Mouse (Mus musculus): ENCODE results near the gene Znrf4. TPM values are rescaled to one million over a fixed set of nuclear protein-coding genes. Genes with fewer than 3 reads are reported as not detected.

Znrf4 gene
- total and polyA plus RNA-seq, 2 experiments from 2014 or later: 0.13 TPM; not detected in 1

DNA sequence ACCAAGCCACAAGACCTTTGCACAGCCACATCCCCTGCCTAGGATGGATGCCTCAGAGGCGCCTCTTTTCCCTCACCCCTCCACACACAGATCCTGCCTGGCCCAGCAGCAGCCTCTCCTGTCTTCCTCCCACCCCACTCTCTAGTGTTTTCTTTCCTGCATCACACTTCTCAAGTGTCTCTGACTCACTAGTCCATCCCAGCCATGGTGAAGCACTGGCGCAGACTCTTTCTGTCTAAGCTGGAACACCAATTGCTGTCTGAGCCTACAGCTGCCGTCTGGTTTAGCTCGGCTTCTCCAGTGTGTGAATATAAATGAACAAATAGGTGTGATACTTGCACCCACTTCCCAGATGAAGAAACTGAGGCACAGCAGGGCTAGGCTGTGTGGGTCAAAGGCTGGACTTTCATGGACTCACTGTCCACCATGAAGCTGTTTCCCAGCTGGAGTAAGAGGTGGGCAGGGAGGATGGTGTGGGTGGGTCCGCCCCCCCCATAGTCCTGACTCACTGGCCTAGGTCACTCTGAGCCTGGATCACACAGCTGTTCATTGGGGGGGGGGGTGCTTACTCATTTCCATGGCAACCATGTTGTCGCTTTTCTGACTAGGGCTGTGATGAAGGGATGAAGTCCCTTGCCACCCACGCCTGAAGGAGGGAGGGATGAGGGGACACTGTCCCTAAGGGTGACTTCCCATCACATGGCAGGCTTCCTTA, 21.6 kb downstream of the Znrf4 start:
- TF ChIP-seq CTCF (IDR thresholded peaks at IDR 0.05; ENCODE audit: low read depth): no peak
- H3K4me3 ChIP-seq (ENCODE audit: low read depth, low read length): no peak overlapping the region
- H3K9me3 ChIP-seq (ENCODE audit: low read length): no peaks in the 10 kb centered on the region
- H3K4me2 ChIP-seq (ENCODE audit: low read depth): no peak overlapping the region
- no peaks in the 10 kb centered on the region for H3K27me3 ChIP-seq (ENCODE audit: insufficient read depth, low read length)
- ATAC-seq (no peak), DNase-seq (no peak)
- H3K9ac ChIP-seq: no peak overlapping the region
- 71% methylated on average over 7 of the region's 7 CpGs for WGBS
- no peak overlapping the region for H3K27ac ChIP-seq (ENCODE audit: low read depth, low read length)
- no peaks in the 10 kb centered on the region for H3K36me3 ChIP-seq (ENCODE audit: insufficient read depth)
- peaks cover 15% of the 10 kb centered on the region for H3K4me1 ChIP-seq (ENCODE audit: insufficient read depth)

DNA sequence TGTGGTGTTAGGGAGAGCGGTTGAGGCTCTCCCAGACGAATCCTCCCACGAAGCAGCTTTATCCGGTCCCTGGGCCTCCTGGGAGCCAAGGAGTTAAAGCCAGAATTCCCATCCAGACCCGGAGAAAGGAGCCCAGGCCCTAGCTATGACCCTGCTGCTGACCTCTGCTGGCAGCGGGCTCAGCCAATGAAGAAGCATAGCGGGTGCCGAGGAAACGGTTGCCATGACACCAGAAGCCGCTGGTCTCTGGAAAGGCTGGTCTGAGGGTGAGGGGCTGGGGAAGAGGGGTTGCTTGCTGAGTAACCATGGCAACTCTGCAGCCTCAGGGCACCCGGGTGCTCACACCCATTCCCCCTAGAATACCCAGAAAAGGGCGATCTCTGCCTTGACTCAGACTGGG, 24.2 kb downstream of the Znrf4 start:
- peak; percentile 89 for ATAC-seq
- peak; percentile 79 for DNase-seq
- peak overlapping the region; percentile 18; the same call in 1 of the 2 replicates for H3K4me2 ChIP-seq (ENCODE audit: low read depth)

GRCm38 (mm10) chr17:56487441-56487888, 24.8 kb downstream of the Znrf4 start:
- Histone ChIP-seq H3K27ac (ENCODE audit: low read depth, low read length) (peak overlapping the region; percentile 72), H3K4me2 (ENCODE audit: low read depth) (peak overlapping the region; percentile 18; the same call in 1 of the 2 replicates), H3K9me3 (ENCODE audit: low read length) (no peaks in the 10 kb centered on the region), H3K36me3 (ENCODE audit: insufficient read depth) (no peaks in the 10 kb centered on the region), H3K9ac (no peak overlapping the region), H3K4me1 (ENCODE audit: insufficient read depth) (peaks cover 15% of the 10 kb centered on the region), H3K27me3 (ENCODE audit: insufficient read depth, low read length) (no peaks in the 10 kb centered on the region), H3K4me3 (ENCODE audit: low read depth, low read length) (no peak overlapping the region)
- under 1% methylated on average over 10 of the region's 16 CpGs for WGBS
- peak; percentile 51 for TF ChIP-seq CTCF (IDR thresholded peaks at IDR 0.05; ENCODE audit: low read depth)
- DNase-seq: peak; percentile 69
- peak; percentile 81 for ATAC-seq

More for the DNA sequence above, 24.2 kb downstream of the Znrf4 start:
- 4% methylated on average over 12 of the region's 12 CpGs for WGBS
- Histone ChIP-seq H3K9me3 (ENCODE audit: low read length) (no peaks in the 10 kb centered on the region), H3K36me3 (ENCODE audit: insufficient read depth) (no peaks in the 10 kb centered on the region), H3K27ac (ENCODE audit: low read depth, low read length) (peak overlapping the region; percentile 72), H3K4me1 (ENCODE audit: insufficient read depth) (peaks cover 15% of the 10 kb centered on the region), H3K27me3 (ENCODE audit: insufficient read depth, low read length) (no peaks in the 10 kb centered on the region), H3K4me3 (ENCODE audit: low read depth, low read length) (no peak overlapping the region), H3K9ac (0 out of 2 replicates have a peak overlapping the region, but pooled peaks have one; percentile 4)
- TF ChIP-seq CTCF (IDR thresholded peaks at IDR 0.05; ENCODE audit: low read depth): no peak

DNA sequence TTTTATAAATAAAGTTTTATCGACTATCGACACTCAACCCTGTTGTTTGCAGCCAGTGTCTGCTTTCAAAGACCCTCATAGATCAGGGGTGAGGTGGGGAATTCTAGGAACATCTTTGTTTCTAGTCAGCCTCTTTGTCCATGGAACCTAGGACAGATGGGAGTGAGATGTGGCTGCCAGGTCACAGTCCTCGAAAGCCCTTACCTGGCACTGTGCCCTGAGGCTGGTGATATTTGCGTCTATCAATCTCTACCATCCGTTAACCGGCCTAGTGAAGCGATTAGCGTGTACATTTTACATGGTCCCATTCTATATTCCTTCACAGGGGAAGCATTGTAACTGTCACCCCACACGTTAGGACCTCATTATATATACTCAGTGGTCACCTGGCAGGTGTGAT, 26.3 kb downstream of the Znrf4 start:
- Histone ChIP-seq H3K4me3 (ENCODE audit: low read depth, low read length) (no peak overlapping the region), H3K4me1 (ENCODE audit: insufficient read depth) (peaks cover 15% of the 10 kb centered on the region), H3K9ac (no peak overlapping the region), H3K27me3 (ENCODE audit: insufficient read depth, low read length) (no peaks in the 10 kb centered on the region), H3K36me3 (ENCODE audit: insufficient read depth) (no peaks in the 10 kb centered on the region), H3K27ac (ENCODE audit: low read depth, low read length) (no peak overlapping the region), H3K9me3 (ENCODE audit: low read length) (no peaks in the 10 kb centered on the region), H3K4me2 (ENCODE audit: low read depth) (no peak overlapping the region)
- TF ChIP-seq CTCF (IDR thresholded peaks at IDR 0.05; ENCODE audit: low read depth): no peak
- DNase-seq (no peak), ATAC-seq (no peak)
- WGBS: 82% methylated on average over 9 of the region's 9 CpGs

DNA sequence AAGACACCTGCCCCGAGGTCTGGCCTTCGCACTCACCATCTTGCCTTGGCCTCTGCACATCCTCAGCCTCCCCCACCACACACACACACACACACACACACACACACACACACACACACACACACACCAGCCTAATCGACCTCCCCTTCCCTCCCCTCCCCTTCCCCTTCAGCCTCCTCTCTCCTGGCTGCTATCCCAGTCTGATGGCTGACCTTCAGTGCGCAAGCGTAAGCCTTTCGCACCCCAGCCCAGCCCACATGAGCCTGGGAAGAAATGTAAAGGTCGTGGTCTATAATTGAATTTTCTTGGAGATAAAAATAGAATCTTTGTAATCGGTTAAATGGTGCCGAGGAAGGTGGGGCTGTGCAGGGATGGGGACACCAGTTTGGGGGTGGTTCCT, 27.1 kb downstream of the Znrf4 start:
- Histone ChIP-seq H3K27ac (ENCODE audit: low read depth, low read length) (no peak overlapping the region), H3K27me3 (ENCODE audit: insufficient read depth, low read length) (no peaks in the 10 kb centered on the region), H3K4me1 (ENCODE audit: insufficient read depth) (peaks cover 15% of the 10 kb centered on the region), H3K9ac (no peak overlapping the region), H3K36me3 (ENCODE audit: insufficient read depth) (no peaks in the 10 kb centered on the region), H3K4me3 (ENCODE audit: low read depth, low read length) (no peak overlapping the region), H3K9me3 (ENCODE audit: low read length) (no peaks in the 10 kb centered on the region), H3K4me2 (ENCODE audit: low read depth) (no peak overlapping the region)
- WGBS: 45% methylated on average over 9 of the region's 9 CpGs
- no peak for TF ChIP-seq CTCF (IDR thresholded peaks at IDR 0.05; ENCODE audit: low read depth)
- no peak for DNase-seq
- no peak for ATAC-seq

- no peaks in the 10 kb centered on the region for H3K27me3 ChIP-seq (ENCODE audit: insufficient read depth, low read length)
- no peak overlapping the region for H3K27ac ChIP-seq (ENCODE audit: low read depth, low read length)
- no peaks in the 10 kb centered on the region for H3K36me3 ChIP-seq (ENCODE audit: insufficient read depth)
- H3K4me1 ChIP-seq (ENCODE audit: insufficient read depth): peaks cover 4% of the 10 kb centered on the region
- whole genome bisulfite sequencing: 78% methylated on average over 1 of the region's 1 CpGs
- TF ChIP-seq CTCF (IDR thresholded peaks at IDR 0.05; ENCODE audit: low read depth): no peak
- no peaks in the 10 kb centered on the region for H3K9me3 ChIP-seq (ENCODE audit: low read length)
- no peak overlapping the region for H3K4me2 ChIP-seq (ENCODE audit: low read depth)
- H3K9ac ChIP-seq: no peak overlapping the region
- DNase-seq (no peak), ATAC-seq (no peak)
- no peak overlapping the region for H3K4me3 ChIP-seq (ENCODE audit: low read depth, low read length)
These were observed 29.6 kb downstream of the Znrf4 start for GRCm38 (mm10) chr17:56482671-56483070.

- H3K9me3 ChIP-seq (ENCODE audit: low read length): no peaks in the 10 kb centered on the region
- peak; percentile 91 for TF ChIP-seq CTCF (IDR thresholded peaks at IDR 0.05; ENCODE audit: low read depth)
- H3K4me2 ChIP-seq (ENCODE audit: low read depth): no peak overlapping the region
- no peak overlapping the region for H3K27ac ChIP-seq (ENCODE audit: low read depth, low read length)
- ATAC-seq (no peak), DNase-seq (peak; percentile 74)
- no peak overlapping the region for H3K9ac ChIP-seq
- no peaks in the 10 kb centered on the region for H3K36me3 ChIP-seq (ENCODE audit: insufficient read depth)
- 7% methylated on average over 6 of the region's 6 CpGs for WGBS
- no peaks in the 10 kb centered on the region for H3K27me3 ChIP-seq (ENCODE audit: insufficient read depth, low read length)
- 0 out of 2 replicates have a peak, but pooled peaks cover 4% of the 10 kb centered on the region for H3K4me1 ChIP-seq (ENCODE audit: insufficient read depth)
- no peak overlapping the region for H3K4me3 ChIP-seq (ENCODE audit: low read depth, low read length)
These were observed 32.9 kb downstream of the Znrf4 start for GRCm38 (mm10) chr17:56479358-56479757.

Data from forebrain, postnatal 0 days (tissue).